Mouse (Mus musculus) liver, postnatal 0 days (tissue): ENCODE results near the gene Acvr2b.

Experiments
- CTCF ChIP-seq: sonication (generic); IDR thresholded peaks from 2 replicates; pipeline ENCODE4 v1.5.1; 2016; ENCODE audit warnings: antibody characterized with exemption, low read depth
- EP300 ChIP-seq: IDR thresholded peaks from 2 replicates; pipeline ENCODE4 v1.6.1; 2016; ENCODE audit warnings: antibody characterized with exemption, low read depth, mild to moderate bottlenecking

GRCm38 (mm10) chr9:119425976-119426415, 24.1 kb downstream of the Acvr2b start:
- no peak for TF ChIP-seq CTCF
- no peak for TF ChIP-seq EP300
